Mouse (Mus musculus): ENCODE results near the gene Celf3.

DNA sequence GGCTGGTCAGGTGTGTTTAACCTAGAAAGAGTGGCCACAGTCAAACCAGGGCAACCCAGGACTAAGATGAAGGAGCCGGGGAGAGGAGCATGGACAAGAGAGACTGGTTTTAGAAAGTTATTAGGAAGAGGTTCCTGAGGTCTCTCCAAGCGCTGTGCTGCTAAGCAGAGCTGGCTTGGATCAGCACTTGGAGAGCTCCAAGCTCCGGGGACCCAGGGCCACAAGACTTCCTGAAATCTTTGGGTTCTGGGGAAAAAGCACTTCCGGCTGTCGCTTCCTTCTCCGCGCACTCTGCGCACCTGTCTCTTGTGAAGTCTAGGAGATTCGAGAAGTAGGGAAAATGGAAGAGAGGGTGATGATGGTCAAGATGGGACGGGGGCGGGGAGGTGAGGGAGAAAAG lies 1.5 kb downstream of the Celf3 start:
- no peak for TF ChIP-seq CTCF (IDR thresholded peaks at IDR 0.05; ENCODE audit: extremely low read depth, insufficient read depth, insufficient read length, insufficient replicate concordance)
- TF ChIP-seq POLR2A (IDR thresholded peaks at IDR 0.05; ENCODE audit: low read depth, low read length): no peak

Data from spleen, adult 2 months (tissue).